Mouse (Mus musculus) olfactory bulb, adult 2 months (tissue): ENCODE data around the gene Fbxo7. TPM values are rescaled to one million over a fixed set of nuclear protein-coding genes. Genes with fewer than 3 reads are reported as not detected.

Experiments used
- H3K27ac ChIP-seq: fragments of 200-500 bp; 2 replicates; pipeline ENCODE4 v1.5.1; 2012; ENCODE audit warnings: low read depth, low read length; ENCODE audit not compliant: insufficient read depth
- H3K4me1 ChIP-seq: fragments of 200-500 bp; 2 replicates; pipeline ENCODE4 v1.6.1; 2012; ENCODE audit warnings: low read length; ENCODE audit not compliant: control insufficient read depth, insufficient read depth
- H3K4me3 ChIP-seq: fragments of 200-500 bp; 2 replicates; pipeline ENCODE4 v1.5.1; 2012; ENCODE audit warnings: mild to moderate bottlenecking, low read depth, low read length, moderate library complexity; ENCODE audit not compliant: insufficient read depth
- CTCF ChIP-seq: fragments of 200-500 bp; IDR thresholded peaks from 2 replicates; pipeline ENCODE4 v1.5.1; 2012; ENCODE audit warnings: low read depth, mild to moderate bottlenecking, low read length, moderate library complexity; ENCODE audit not compliant: insufficient read depth
- POLR2A ChIP-seq: fragments of 200-500 bp; IDR thresholded peaks from 2 replicates; pipeline ENCODE4 v1.6.1; 2012; ENCODE audit warnings: mild to moderate bottlenecking, low read depth, low read length, moderate library complexity; ENCODE audit not compliant: insufficient read depth
- WGBS: fragments of 180-500 bp; shearing (Covaris S2); methylation state at CpG from one replicate; pipeline ENCODE4 v1.1.7; 2018; 5-methylcytosine and 5-hydroxymethylcytosine counted together
- polyA plus RNA-seq: library from polyadenylated mRNA; stranded (reverse); fragments of >200 nt; gene quantifications from 2 replicates; pipeline ENCODE4 v1.2.4, GENCODE M21; 2012; ENCODE audit warnings: low replicate concordance; ENCODE audit not compliant: missing spikeins, insufficient read depth, insufficient read length

Gene Fbxo7
- polyA plus RNA-seq, 1 experiment, result not detected

DNA sequence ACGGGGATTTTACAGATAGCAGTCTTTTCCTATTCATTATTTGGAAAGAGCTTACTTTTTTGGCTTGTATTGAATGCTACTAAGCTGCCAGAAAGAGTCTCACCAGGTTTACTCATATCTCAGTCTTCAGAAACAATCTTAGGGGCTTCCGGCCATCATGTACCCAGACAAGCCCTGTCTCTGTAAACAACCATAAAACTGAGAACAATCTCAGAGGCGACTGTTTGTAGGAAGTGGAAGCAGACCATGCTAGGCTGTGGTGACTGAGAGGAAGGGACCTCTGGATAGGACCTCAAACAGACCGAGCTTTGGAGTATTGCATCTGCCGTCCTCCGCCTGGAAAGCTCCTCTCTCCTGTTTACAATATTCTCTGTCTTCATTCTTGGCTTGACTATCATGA lies 76.6 kb downstream of the Fbxo7 start:
- Histone ChIP-seq H3K27ac (no peak overlapping the region), H3K4me3 (no peak overlapping the region), H3K4me1 (no peaks in the 10 kb centered on the region)
- 88% methylated on average over 6 of the region's 6 CpGs for WGBS
- TF ChIP-seq POLR2A (no peak), CTCF (no peak)

DNA sequence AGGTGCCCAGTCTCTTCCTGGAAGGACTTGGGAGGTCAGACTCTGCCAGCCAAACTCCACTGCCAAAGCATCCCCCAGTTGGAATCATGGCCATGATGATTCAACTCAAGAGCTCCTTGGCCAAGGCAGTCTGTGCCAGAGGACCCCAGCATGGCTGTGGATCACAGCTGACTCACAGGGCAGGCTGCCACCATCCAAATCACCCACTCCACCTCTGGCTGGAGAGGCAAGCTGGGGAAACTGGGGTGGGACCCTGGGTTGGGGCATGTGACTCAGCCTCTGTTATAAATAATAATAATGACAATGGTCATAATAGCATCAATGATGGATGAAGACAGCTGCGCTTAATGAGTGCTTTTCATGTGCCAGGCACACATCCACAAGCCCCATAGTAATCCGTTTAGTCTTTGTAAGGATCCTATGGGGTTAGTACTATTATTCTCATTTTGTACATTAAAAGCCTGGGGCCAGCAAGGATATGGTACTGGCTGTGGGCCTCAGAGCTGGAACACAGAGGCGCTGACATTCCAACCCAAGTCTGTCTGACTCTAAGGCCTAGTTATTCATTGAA lies 78.6 kb downstream of the Fbxo7 start:
- Histone ChIP-seq H3K4me1 (no peaks in the 10 kb centered on the region), H3K27ac (no peak overlapping the region), H3K4me3 (no peak overlapping the region)
- WGBS, result 55% methylated on average over 3 of the region's 3 CpGs
- TF ChIP-seq POLR2A (no peak), CTCF (no peak)

Other genes with a start within 250 kb of the Fbxo7 start
- not detected in 2 replicates for gene Pwp1, start 192.5 kb upstream of the Fbxo7 start, polyA plus RNA-seq
- gene Prdm4, start 104.8 kb upstream of the Fbxo7 start, polyA plus RNA-seq, result not detected in 2 replicates
- gene Ascl4, start 94.3 kb upstream of the Fbxo7 start, polyA plus RNA-seq, result not detected in 2 replicates
- not detected in 2 replicates for gene Rtcb, start 64.1 kb upstream of the Fbxo7 start, polyA plus RNA-seq
- gene Bpifc, start 10.1 kb upstream of the Fbxo7 start, polyA plus RNA-seq, result not detected in 2 replicates